Mouse (Mus musculus) heart, postnatal 0 days (tissue): ENCODE results near the gene Ablim1.

ENCODE experiments used
- CTCF ChIP-seq: IDR thresholded peaks from 2 replicates; pipeline ENCODE4 v1.5.1; 2016; ENCODE audit warnings: antibody characterized with exemption, control low read depth, low read depth
- EP300 ChIP-seq: IDR thresholded peaks from 2 replicates; pipeline ENCODE4 v1.6.1; 2016; ENCODE audit warnings: antibody characterized with exemption, low read depth

GRCm38 (mm10) chr19:57138469-57138868, 176.2 kb downstream of the Ablim1 start:
- TF ChIP-seq CTCF (no peak), EP300 (no peak)
